Mouse (Mus musculus) retina, adult 2 months (tissue): Measurements from ENCODE around the gene Gm44502.
"Not testable (repeated sequence)": the region's sequence is repeated elsewhere in the genome, so short reads cannot be mapped to it uniquely, and the experiment has no call there.

Experiments
- DNase-seq: peaks from one replicate; pipeline ENCODE4 v3.0.0-alpha.2; 2012; ENCODE audit warnings: low read depth, low spot score

The Gm44502 gene

GRCm38 (mm10) chr15:89453865-89454478 lies 24.5 kb upstream of the Gm44502 start, which contains the start of gene Mapk8ip2:
TSS of gene Mapk8ip2 (plus strand) at chr15:89453913.
- DNase-seq, result no peak

- DNase-seq, result no peak
Measured at GRCm38 (mm10) chr15:89452906-89453864, 23.7 kb upstream of the Gm44502 start.

- DNase-seq, result no peak
Measured at GRCm38 (mm10) chr15:89442486-89443070, 13.1 kb upstream of the Gm44502 start.

GRCm38 (mm10) chr15:89435878-89436277 lies 6.4 kb upstream of the Gm44502 start:
- no peak for DNase-seq

- no peak for DNase-seq
Measured at GRCm38 (mm10) chr15:89434136-89434535, 4.6 kb upstream of the Gm44502 start.

- no peak for DNase-seq
Measured at GRCm38 (mm10) chr15:89432946-89433345, 3.5 kb upstream of the Gm44502 start.

GRCm38 (mm10) chr15:89431806-89432205 lies 2.3 kb upstream of the Gm44502 start:
- DNase-seq, result no peak

- no peak for DNase-seq
Measured at GRCm38 (mm10) chr15:89431271-89431670, 1.8 kb upstream of the Gm44502 start.

- DNase-seq, result not testable (repeated sequence)
Measured at GRCm38 (mm10) chr15:89430771-89431170, 1.3 kb upstream of the Gm44502 start.

GRCm38 (mm10) chr15:89430341-89430740 lies 845 bp upstream of the Gm44502 start:
- DNase-seq, result no peak

- DNase-seq, result no peak
Measured at GRCm38 (mm10) chr15:89428821-89429351, 610 bp downstream of the Gm44502 start.

GRCm38 (mm10) chr15:89428136-89428790 lies 1.2 kb downstream of the Gm44502 start:
- no peak for DNase-seq

GRCm38 (mm10) chr15:89426716-89427115 lies 2.8 kb downstream of the Gm44502 start:
- no peak for DNase-seq

- no peak for DNase-seq
Measured at GRCm38 (mm10) chr15:89425711-89426121, 3.8 kb downstream of the Gm44502 start, which contains the start of gene Cpt1b. TSS of gene Cpt1b (minus strand) at chr15:89425863.

GRCm38 (mm10) chr15:89424621-89425020 lies 4.9 kb downstream of the Gm44502 start:
- DNase-seq, result no peak

GRCm38 (mm10) chr15:89421938-89422337 lies 7.6 kb downstream of the Gm44502 start:
- DNase-seq, result no peak

GRCm38 (mm10) chr15:89415282-89415681 lies 14.2 kb downstream of the Gm44502 start:
- no peak for DNase-seq

- no peak for DNase-seq
Measured at GRCm38 (mm10) chr15:89410118-89410517, 19.4 kb downstream of the Gm44502 start, which contains the start of gene Syce3. TSS of gene Syce3 (minus strand) at chr15:89410503.

GRCm38 (mm10) chr15:89406691-89407090 lies 22.8 kb downstream of the Gm44502 start:
- DNase-seq, result no peak

GRCm38 (mm10) chr15:89404831-89405623 lies 24.5 kb downstream of the Gm44502 start:
- DNase-seq, result no peak
